Mouse (Mus musculus) neural tube, embryonic 11.5 days (tissue): ENCODE data around the gene Dhrs7. TPM values are rescaled to one million over a fixed set of nuclear protein-coding genes. Genes with fewer than 3 reads are reported as not detected.
"Not testable (repeated sequence)": the region's sequence is repeated elsewhere in the genome, so short reads cannot be mapped to it uniquely, and the experiment has no call there.

ENCODE experiments used
- ATAC-seq: fragments of 200-750 bp; cut with Nextera tagmentation; 2 replicates; pipeline ENCODE4 v1.8.0; 2017; ENCODE audit warnings: moderate number of reproducible peaks, mild to moderate bottlenecking, moderate TSS enrichment, moderate library complexity; ENCODE audit not compliant: insufficient read depth, low FRiP score, low TSS enrichment
- DNase-seq: peaks from one replicate; pipeline ENCODE4 v3.0.0-alpha.2; 2015; ENCODE audit warnings: low spot score
- H3K27ac ChIP-seq: fragments of 300-500 bp; sonication (generic); 2 replicates; pipeline ENCODE4 v1.5.1; 2014; ENCODE audit warnings: low read depth, mild to moderate bottlenecking, low read length
- H3K27me3 ChIP-seq: fragments of 300-500 bp; sonication (generic); 2 replicates; pipeline ENCODE4 v1.6.1; 2014; ENCODE audit warnings: mild to moderate bottlenecking, low read length, mixed read lengths; ENCODE audit not compliant: control insufficient read depth, insufficient read depth
- H3K36me3 ChIP-seq: fragments of 300-500 bp; sonication (generic); 2 replicates; pipeline ENCODE4 v1.6.1; 2014; ENCODE audit warnings: mild to moderate bottlenecking, low read length, moderate library complexity, mixed read lengths; ENCODE audit not compliant: control insufficient read depth, insufficient read depth
- H3K4me1 ChIP-seq: fragments of 300-500 bp; sonication (generic); 2 replicates; pipeline ENCODE4 v1.6.1; 2014; ENCODE audit warnings: low read length, mixed read lengths; ENCODE audit not compliant: control insufficient read depth, insufficient read depth
- H3K4me2 ChIP-seq: fragments of 300-500 bp; sonication (generic); 2 replicates; pipeline ENCODE4 v1.6.1; 2014; ENCODE audit warnings: low read depth, mild to moderate bottlenecking, moderate library complexity
- H3K4me3 ChIP-seq: fragments of 300-500 bp; sonication (generic); 2 replicates; pipeline ENCODE4 v1.5.1; 2014; ENCODE audit warnings: low read depth, low read length
- H3K9ac ChIP-seq: fragments of 300-500 bp; sonication (generic); 2 replicates; pipeline ENCODE4 v1.6.1; 2014; ENCODE audit warnings: mild to moderate bottlenecking, low read length
- H3K9me3 ChIP-seq: fragments of 300-500 bp; sonication (generic); 2 replicates; pipeline ENCODE4 v1.6.1; 2016; ENCODE audit warnings: low read length; ENCODE audit not compliant: control insufficient read depth
- WGBS: fragments of 180-500 bp; shearing (Covaris S2); extraction: QIAGEN DNeasy Blood & Tissue Kit; methylation state at CpG from one replicate; pipeline ENCODE4 v1.1.7; 2014; 5-methylcytosine and 5-hydroxymethylcytosine counted together
- polyA plus RNA-seq: library from polyadenylated mRNA; unstranded; fragments of >200 nt; fragmentation: Nextera tagmentation; extraction: Ambion mirVana; gene quantifications from 2 replicates; pipeline ENCODE4 v1.2.1, GENCODE M21; 2014

Gene Dhrs7
- polyA plus RNA-seq: 7.6 and 7.7 TPM in 2 replicates

DNA sequence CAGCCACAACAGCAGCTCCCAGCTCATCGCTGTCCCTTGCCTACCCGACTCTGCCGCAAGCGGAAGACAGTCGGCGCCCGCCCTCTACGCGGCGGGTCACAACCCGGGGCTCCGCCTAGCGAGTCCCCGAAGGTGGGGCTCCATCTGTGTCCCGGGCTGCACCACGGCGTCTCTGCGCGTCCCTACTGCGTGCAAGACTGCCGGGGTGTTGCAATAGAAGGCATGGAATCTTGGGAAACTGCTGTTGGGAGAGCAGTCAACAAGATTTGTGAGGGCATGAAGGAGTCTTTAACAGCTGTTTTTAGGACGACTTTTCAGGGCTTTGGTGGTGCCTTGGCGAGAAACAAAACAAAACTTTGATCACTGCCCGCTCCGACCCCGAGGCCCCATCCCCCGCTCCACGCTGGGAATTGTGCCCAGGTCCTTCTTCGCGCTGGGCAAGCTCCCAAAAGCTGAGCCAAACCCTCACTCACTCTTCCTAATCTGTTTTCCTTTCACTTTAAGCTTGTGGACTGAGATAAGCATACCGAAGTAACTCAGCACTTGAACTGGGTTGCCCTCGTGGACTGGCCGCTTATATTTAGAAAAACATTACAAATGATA, at the start of gene Dhrs7:
Gene Dhrs7 (minus strand): TSS at position 175 of the 603 bp plus-strand sequence.
- Histone ChIP-seq H3K4me2 (peak within 1 kb of the TSS; percentile 92), H3K9ac (peak within 1 kb of the TSS; percentile 65), H3K4me3 (peak within 1 kb of the TSS; percentile 51), H3K27me3 (no peaks in the 10 kb centered on the region), H3K4me1 (peaks cover 4% of the 10 kb centered on the region; the same call in 1 of the 2 replicates), H3K36me3 (no peaks in the 10 kb centered on the region), H3K27ac (no peak within 1 kb of the TSS), H3K9me3 (no peaks in the 10 kb centered on the region)
- DNase-seq (peak; percentile 77), ATAC-seq (peak; percentile 87)
- 4% methylated on average over 33 of the region's 33 CpGs for WGBS

GRCm38 (mm10) chr12:72709981-72710380, 45.3 kb upstream of the Dhrs7 start:
- ATAC-seq (no peak), DNase-seq (no peak)
- H3K4me3 ChIP-seq: no peak overlapping the region
- 94% methylated on average over 3 of the region's 3 CpGs for WGBS
- no peaks in the 10 kb centered on the region for H3K27me3 ChIP-seq
- no peak overlapping the region for H3K27ac ChIP-seq
- no peaks in the 10 kb centered on the region for H3K36me3 ChIP-seq
- H3K4me2 ChIP-seq: no peak overlapping the region
- H3K4me1 ChIP-seq: no peaks in the 10 kb centered on the region
- H3K9me3 ChIP-seq: no peaks in the 10 kb centered on the region
- H3K9ac ChIP-seq: no peak overlapping the region

DNA sequence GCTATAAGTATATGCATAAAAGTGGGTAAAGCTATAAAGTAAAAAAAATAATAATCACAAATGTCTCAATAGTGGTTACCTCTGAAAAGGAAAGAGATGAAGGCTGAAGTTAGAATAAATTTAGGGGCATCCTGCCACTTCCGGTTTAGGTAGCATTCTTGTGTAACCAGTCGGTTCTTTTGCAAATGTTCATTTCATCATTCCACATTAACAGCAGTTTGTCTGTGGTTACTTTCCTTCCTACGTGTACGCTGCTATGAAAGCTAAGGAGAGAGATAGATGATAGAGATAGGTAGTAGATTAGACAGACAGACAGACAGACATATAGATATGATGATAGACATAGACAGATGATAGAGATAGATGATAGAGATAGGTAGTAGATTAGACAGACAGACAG, 39.4 kb upstream of the Dhrs7 start:
- ATAC-seq (no peak), DNase-seq (no peak)
- H3K36me3 ChIP-seq: no peaks in the 10 kb centered on the region
- H3K9me3 ChIP-seq: no peaks in the 10 kb centered on the region
- no peaks in the 10 kb centered on the region for H3K4me1 ChIP-seq
- H3K4me2 ChIP-seq: no peak overlapping the region
- H3K4me3 ChIP-seq: no peak overlapping the region
- H3K27me3 ChIP-seq: no peaks in the 10 kb centered on the region
- WGBS: 95% methylated on average over 4 of the region's 4 CpGs
- no peak overlapping the region for H3K27ac ChIP-seq
- no peak overlapping the region for H3K9ac ChIP-seq

DNA sequence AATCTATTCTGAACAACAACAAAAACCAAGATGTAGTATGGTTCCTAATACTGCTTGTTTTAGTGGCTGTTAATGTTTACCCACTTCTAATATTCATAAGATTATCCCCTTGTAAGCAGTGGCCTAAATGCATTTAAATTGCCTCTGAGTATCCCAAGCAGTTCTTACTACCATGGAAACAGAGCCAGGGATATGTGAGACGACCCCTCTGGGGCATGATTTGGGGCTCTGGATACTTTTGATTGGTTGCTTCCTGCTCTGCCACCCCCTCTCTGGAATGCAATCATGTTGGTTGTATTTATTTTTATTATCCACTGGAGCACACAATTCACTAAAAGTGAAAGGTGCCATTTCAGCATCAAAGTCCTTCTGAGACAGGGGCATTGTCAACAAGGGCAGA, 35.3 kb upstream of the Dhrs7 start:
- Histone ChIP-seq H3K36me3 (no peaks in the 10 kb centered on the region), H3K4me1 (no peaks in the 10 kb centered on the region), H3K4me2 (no peak overlapping the region), H3K9ac (no peak overlapping the region), H3K9me3 (no peaks in the 10 kb centered on the region), H3K27ac (no peak overlapping the region), H3K4me3 (no peak overlapping the region), H3K27me3 (no peaks in the 10 kb centered on the region)
- 43% methylated on average over 1 of the region's 1 CpGs for WGBS
- DNase-seq: no peak
- ATAC-seq: no peak

- ATAC-seq (no peak), DNase-seq (no peak)
- Histone ChIP-seq H3K4me3 (no peak overlapping the region), H3K27ac (no peak overlapping the region), H3K9ac (no peak overlapping the region), H3K9me3 (no peaks in the 10 kb centered on the region), H3K36me3 (no peaks in the 10 kb centered on the region), H3K4me1 (no peaks in the 10 kb centered on the region), H3K27me3 (no peaks in the 10 kb centered on the region), H3K4me2 (no peak overlapping the region)
- WGBS: 60% methylated on average over 9 of the region's 9 CpGs
Measured at GRCm38 (mm10) chr12:72694901-72695463, 30.3 kb upstream of the Dhrs7 start.

GRCm38 (mm10) chr12:72694438-72694837, 29.7 kb upstream of the Dhrs7 start:
- no peak overlapping the region for H3K27ac ChIP-seq
- H3K4me1 ChIP-seq: no peaks in the 10 kb centered on the region
- H3K36me3 ChIP-seq: no peaks in the 10 kb centered on the region
- no peak overlapping the region for H3K4me3 ChIP-seq
- no peaks in the 10 kb centered on the region for H3K27me3 ChIP-seq
- DNase-seq (no peak), ATAC-seq (no peak)
- H3K9ac ChIP-seq: no peak overlapping the region
- WGBS: 80% methylated on average over 12 of the region's 12 CpGs
- H3K9me3 ChIP-seq: no peaks in the 10 kb centered on the region
- H3K4me2 ChIP-seq: no peak overlapping the region

- Histone ChIP-seq H3K36me3 (no peaks in the 10 kb centered on the region), H3K4me1 (no peaks in the 10 kb centered on the region), H3K9me3 (no peaks in the 10 kb centered on the region), H3K27ac (no peak overlapping the region), H3K27me3 (no peaks in the 10 kb centered on the region), H3K9ac (no peak overlapping the region), H3K4me2 (no peak overlapping the region), H3K4me3 (no peak overlapping the region)
- no peak for ATAC-seq
- DNase-seq: no peak
- 58% methylated on average over 6 of the region's 6 CpGs for WGBS
Measured at GRCm38 (mm10) chr12:72693895-72694294, 29.2 kb upstream of the Dhrs7 start.

- ATAC-seq, H3K27ac ChIP-seq, H3K4me1 ChIP-seq, H3K36me3 ChIP-seq, H3K4me3 ChIP-seq, DNase-seq, H3K9me3 ChIP-seq, H3K27me3 ChIP-seq, H3K9ac ChIP-seq, H3K4me2 ChIP-seq: not testable (repeated sequence)
- WGBS: 46% methylated on average over 2 of the region's 2 CpGs
Measured at GRCm38 (mm10) chr12:72688281-72688680, 23.6 kb upstream of the Dhrs7 start.

DNA sequence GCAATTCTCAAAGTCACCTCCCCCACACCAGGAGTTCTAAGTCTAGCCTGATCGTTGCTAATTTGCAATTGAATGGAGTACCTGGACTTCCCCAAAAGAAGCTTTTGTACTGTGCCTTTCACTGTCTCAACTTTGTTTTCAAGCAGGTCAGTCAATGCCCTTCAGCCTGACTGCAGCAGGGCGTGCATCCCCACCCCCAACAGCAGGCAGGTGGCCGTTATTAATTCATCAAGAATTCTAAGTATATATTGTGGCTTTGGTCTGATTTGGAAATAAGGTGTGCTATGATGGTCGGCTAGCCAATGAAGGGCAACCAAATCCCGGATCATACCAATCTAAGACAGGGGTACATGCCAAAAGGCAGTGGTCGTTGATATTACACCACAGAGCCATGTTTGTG, 23.0 kb upstream of the Dhrs7 start:
- not testable (repeated sequence) for H3K27me3 ChIP-seq, H3K9ac ChIP-seq, H3K4me2 ChIP-seq, ATAC-seq, H3K9me3 ChIP-seq, H3K4me3 ChIP-seq, DNase-seq, H3K27ac ChIP-seq, H3K4me1 ChIP-seq, H3K36me3 ChIP-seq
- 29% methylated on average over 6 of the region's 6 CpGs for WGBS
